Mouse (Mus musculus) left cerebral cortex, postnatal 10 days (tissue): ENCODE measurements around the gene Os9. TPM values are rescaled to one million over a fixed set of nuclear protein-coding genes. Genes with fewer than 3 reads are reported as not detected.
A peak's percentile ranks its signal among the peaks of the same experiment; 100 is the strongest.
"Not testable (repeated sequence)": the region's sequence is repeated elsewhere in the genome, so short reads cannot be mapped to it uniquely, and the experiment has no call there.

ENCODE experiments used
- DNase-seq, 2 experiments: peaks; one replicate each; pipeline ENCODE4 v3.0.0; 2021 to 2022; ENCODE audit warnings: low spot score in 2 of 2, mixed read lengths in 1 of 2; ENCODE audit errors: extremely low spot score in 1 of 2
- intact Hi-C: fragments of 180-260 bp; cut with DNase I; formaldehyde crosslinking; loops from one replicate; pipeline ENCODE4 v1.15.1; 2025
- total RNA-seq, 2 experiments: library from RNA; stranded (reverse); gene quantifications; 2 replicates each; pipeline ENCODE4 v1.2.3; 2021

Gene Os9
- total RNA-seq, 2 experiments from 2014 or later = 103 to 107 TPM

GRCm38 (mm10) chr10:127151233-127151632 is 30.3 kb upstream of the Os9 start:
- intact Hi-C loops, DNase-seq: not testable (repeated sequence)

DNA sequence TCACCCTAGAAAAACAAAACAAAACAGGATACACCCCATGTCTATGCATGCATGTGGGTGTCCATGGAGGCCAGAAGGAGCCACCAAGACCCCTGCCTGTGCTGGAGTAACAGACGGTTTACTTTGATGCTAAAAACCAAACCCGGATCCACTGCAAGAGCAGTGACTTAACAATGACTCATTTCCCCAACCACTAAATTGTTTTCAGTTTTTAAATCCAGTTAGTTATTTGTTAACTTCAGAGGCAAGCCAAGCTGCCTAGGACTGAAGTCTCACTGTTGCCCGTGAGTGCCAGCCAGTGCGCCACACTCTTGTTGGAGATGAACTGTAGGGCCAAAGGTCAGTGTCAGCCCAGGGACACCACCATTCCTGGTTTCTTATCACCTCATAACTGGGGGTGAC is 29.5 kb upstream of the Os9 start:
- no peak for DNase-seq

DNA sequence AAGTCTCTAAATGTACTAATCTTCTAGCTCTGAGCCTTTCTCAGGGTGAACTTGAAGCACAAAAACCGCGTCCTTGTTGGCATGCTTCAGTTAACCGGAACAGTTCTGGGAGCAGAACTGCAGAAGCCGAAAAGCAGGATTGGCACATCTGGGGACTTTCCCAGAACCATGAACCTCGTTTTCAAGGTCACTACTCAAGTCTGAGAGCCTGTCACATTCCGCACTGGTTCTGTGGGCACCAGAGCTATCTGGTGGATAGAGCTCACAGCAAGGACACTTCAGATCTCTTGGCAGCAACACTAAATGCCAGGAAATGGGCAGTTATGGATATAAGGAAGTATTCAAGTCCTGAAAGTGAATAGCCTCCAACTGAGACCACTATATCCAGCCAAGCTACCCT is 26.2 kb upstream of the Os9 start:
- no peak for DNase-seq
- intact Hi-C loops = no loop called here

More for the DNA sequence above, 29.5 kb upstream of the Os9 start:
- intact Hi-C loops = no loop called here

- intact Hi-C loops = no loop called here
- DNase-seq = no peak
These were observed 24.4 kb upstream of the Os9 start for GRCm38 (mm10) chr10:127145303-127145702.

GRCm38 (mm10) chr10:127144536-127144935 is 23.6 kb upstream of the Os9 start:
- intact Hi-C loops = no loop called here
- no peak for DNase-seq

- no peak for DNase-seq
- intact Hi-C loops = no loop called here
These were observed 22.3 kb upstream of the Os9 start for GRCm38 (mm10) chr10:127143228-127143627.

DNA sequence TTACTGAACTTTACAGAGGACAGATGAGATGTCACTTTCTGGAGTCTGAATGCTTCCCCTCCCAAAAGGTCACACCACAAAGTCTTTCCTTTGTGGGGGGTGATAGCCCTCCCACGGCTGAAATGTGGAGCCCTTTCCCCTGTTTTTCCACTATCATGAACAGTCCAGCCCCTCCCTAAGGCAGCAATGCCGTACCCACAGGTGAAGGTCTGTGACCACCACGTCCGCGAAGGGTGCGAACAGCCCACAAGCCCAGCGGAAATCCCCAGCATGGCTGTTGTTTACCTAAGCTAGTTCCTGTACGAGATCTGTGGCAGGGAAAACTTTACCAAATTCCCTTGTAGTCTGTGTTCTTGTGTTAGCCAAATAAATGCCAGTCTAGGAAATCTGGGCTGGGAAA is 20.6 kb upstream of the Os9 start:
- intact Hi-C loops = no loop called here
- DNase-seq = no peak

GRCm38 (mm10) chr10:127140971-127141370 is 20.0 kb upstream of the Os9 start:
- intact Hi-C loops = no loop called here
- no peak for DNase-seq

DNA sequence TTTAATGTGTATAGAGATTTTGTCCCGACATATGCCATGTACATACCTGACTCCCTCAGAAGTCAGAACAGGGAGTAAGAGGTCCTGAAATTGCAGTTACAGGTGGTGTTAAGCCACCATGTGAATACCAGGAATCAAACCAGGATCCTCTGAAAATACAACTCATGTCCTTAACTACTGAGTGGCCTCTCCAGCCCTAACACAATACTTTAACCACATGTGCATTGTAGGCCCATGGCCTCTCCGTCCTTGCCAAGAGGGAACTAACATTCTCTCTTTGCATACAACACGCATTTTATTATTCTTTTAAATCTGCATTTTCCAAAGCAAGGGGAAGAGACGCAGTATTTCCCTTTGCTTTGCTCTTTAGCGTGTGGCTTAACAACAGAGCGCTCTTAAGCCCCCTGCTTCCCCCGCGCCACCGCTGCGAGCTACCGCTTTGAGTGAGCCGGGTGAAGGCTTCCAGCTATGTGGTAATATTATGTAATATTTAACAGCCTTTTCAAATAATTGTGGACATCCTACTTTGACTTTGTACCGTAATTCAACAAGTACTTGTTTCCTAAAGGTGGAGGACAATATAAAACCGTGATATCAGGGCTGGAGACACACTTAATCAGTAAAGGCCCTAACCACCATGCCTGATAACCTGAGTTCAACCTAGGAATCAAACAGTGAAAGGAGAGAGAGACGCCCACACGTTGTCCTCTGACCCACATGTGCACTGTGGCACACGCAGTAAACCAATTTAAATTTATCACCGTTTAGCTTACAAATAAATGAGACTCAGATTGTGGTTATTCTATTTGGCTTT is 17.6 kb upstream of the Os9 start:
- intact Hi-C loops = no loop called here
- no peak for DNase-seq

- no peak for DNase-seq
These were observed 17.0 kb upstream of the Os9 start for GRCm38 (mm10) chr10:127137896-127138295.

DNA sequence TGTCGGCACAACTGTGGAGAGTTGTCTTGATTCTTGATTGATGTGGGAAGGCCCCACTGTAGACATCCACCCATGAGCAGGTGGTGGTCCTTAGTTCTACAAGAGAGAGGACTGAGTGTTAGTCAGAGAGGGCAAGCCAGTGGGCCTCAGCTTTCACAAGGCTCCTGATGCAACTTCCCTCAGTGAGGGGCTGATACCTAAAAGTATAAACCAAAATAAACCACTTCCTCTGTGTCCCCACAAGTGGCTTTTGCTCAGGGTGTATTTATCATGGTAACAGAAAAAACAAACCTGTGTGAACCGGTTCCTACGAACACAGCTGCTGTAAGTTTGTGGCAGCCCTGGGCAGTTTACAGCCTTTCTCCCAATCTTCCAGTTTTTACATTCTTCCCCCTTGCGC is 15.6 kb upstream of the Os9 start:
- intact Hi-C loops = no loop called here
- no peak for DNase-seq

More at GRCm38 (mm10) chr10:127137896-127138295, 17.0 kb upstream of the Os9 start:
- intact Hi-C loops = no loop called here

DNA sequence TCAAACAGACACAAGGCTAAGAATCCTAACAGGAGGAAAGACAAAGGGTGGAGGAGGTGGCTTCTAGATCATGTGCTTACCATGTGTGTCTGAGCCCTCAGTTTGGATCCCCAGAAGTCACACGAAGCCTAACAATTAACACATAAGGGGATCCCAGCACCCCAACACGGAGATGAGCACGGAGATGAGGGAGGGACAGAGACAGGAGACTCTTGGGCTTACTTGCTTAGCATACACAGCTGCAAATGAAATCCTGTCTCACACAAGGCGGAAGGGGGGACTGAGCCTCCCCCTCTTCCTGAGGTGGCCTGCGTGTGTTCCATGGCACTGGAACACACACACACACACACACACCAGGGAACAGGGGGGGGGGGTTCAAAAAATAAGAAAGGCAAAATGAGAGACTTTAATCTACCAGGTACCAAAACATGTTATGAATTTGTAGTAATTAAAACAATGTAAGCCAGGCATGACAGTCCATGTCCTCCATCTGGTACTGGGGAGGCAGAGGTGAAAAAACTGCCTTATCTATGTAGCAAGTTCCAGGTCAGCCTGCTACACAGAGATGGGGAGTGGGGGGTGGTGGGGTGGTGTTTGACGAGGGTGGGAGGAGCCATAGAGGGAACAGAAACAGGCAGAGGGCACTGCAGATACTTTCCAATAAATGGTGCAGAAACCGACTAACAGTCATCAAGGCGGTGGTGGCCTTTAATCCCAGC is 14.3 kb upstream of the Os9 start:
- intact Hi-C loops = no loop called here
- no peak for DNase-seq

DNA sequence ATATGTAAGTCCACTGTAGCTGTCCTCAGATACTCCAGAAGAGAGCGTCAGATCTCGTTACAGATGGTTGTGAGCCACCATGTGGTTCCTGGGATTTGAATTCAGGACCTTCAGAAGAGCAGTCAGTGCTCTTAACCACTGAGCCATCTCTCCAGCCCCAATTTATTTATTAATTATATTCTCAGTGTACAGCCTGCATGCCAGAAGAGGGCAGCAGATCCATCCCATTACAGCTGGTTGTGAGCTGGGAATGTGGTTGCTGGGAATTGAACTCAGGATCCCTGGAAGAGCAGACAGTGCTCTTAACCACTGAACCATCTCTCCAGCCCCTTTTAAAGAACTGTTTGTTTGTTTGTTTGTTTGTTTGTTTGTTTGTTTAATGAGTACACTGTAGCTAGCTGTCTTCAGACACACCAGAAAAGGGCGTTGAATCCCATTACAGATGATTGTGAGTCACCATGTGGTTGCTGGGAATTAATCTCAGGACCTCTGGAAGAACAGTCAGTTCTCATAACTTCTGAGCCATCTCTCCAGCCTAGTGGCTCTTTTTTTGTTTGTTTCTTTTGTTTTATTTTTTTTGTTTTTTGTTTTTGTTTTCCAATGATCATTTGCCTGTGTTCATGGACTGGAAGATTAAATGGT is 13.6 kb upstream of the Os9 start:
- intact Hi-C loops, DNase-seq: not testable (repeated sequence)

- no peak for DNase-seq
- intact Hi-C loops = no loop called here
These were observed 11.5 kb upstream of the Os9 start for GRCm38 (mm10) chr10:127132469-127132868.

DNA sequence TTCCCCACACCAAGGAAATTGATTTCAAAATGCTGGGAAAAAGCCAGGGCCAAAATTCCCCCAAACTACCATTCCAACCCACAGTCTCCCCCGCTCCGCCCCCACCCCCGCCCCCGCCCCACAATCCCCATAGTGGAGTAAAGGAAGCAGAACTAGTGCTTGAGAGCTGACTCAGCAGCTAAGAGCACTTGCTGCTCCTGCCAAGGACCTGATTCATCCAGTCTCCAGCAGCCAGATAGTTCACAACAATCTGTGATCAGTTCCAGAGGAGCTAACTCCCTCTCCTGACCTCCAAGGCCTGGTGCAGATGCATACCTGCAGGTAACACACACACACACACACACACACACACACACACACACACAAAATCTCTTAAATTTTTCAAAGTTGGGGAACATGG is 8.5 kb upstream of the Os9 start:
- intact Hi-C loops = no loop called here
- no peak for DNase-seq

DNA sequence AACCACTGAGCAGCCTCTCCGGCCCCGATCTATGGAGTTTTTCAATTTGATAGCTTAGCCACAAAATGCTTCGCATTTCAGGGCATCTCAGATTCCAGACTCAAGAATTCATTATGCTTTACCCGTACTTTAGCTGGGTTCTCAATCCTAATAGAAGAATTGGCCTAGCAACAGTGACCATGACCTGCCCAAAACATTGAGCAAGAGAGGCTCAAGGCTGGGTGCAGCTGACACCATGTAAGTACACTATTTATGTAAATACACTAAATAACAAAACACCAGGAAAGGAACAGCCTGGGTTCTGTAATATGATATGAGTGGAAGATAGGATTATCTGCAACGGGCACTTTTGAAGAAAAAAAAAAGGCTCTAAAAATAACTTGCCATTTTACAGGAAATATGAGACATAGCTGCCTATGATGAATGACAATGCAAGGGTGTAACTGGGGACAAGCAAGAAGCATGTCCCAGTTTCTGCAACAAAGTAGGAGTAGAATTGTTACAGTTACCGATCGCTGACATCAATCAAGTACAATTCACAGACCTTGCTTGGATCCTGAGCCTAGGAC is 6.9 kb upstream of the Os9 start:
- intact Hi-C loops = no loop called here
- DNase-seq = no peak

- DNase-seq = no peak
- intact Hi-C loops = no loop called here
These were observed 5.6 kb upstream of the Os9 start for GRCm38 (mm10) chr10:127126579-127126978.

DNA sequence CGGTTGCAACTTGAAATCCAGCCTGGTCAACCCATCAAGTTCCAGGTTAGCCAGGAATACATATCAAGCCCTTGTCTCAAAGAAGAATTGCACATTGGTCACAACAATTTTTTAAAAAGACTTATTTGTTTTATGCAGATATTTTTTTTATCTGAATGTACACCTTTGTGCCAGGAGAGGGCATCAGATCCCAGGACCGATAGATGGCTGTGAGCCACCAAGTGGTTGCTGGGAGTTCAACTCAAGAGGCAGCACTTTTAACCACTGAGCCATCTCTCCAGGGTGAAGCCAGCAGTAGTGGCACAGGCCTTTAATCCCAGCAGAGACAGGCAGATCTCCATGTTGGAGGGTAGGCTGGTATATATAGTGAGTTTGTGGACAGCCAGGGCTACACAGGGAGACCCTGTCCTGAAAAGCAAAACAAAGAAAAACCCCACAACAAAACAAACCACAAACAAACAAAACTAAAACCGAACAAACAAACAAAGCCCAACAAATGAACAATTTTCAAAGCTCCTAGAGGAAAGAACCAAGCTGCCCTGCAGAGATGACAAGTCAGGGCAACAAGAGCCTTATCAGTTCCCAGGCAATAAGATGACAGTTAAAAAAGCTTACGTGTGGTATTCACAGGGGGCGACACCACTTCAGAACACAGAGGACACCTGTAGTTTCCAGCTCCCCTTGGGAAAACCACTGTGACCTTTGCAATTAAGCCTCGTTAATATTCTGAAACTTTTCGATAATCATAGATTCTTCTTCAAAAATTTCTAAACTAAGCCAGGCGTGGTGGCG is 4.5 kb upstream of the Os9 start:
- intact Hi-C loops = no loop called here
- peak in 1 of 2 experiments; percentile 52 for DNase-seq

GRCm38 (mm10) chr10:127123436-127123805 is 2.5 kb upstream of the Os9 start:
- peak; percentile 67 to 75 for DNase-seq
- intact Hi-C loops = loop anchor here (2.0 kb wide), 1 partner anchor 41 kb away; the partner anchor contains the start of gene B4galnt1
